Mouse (Mus musculus): Measurements from ENCODE around the gene Rnf167. TPM values are rescaled to one million over a fixed set of nuclear protein-coding genes. Genes with fewer than 3 reads are reported as not detected.

The Rnf167 gene
- total and polyA plus RNA-seq, 2 experiments from 2014 or later: 87.3 to 100 TPM

DNA sequence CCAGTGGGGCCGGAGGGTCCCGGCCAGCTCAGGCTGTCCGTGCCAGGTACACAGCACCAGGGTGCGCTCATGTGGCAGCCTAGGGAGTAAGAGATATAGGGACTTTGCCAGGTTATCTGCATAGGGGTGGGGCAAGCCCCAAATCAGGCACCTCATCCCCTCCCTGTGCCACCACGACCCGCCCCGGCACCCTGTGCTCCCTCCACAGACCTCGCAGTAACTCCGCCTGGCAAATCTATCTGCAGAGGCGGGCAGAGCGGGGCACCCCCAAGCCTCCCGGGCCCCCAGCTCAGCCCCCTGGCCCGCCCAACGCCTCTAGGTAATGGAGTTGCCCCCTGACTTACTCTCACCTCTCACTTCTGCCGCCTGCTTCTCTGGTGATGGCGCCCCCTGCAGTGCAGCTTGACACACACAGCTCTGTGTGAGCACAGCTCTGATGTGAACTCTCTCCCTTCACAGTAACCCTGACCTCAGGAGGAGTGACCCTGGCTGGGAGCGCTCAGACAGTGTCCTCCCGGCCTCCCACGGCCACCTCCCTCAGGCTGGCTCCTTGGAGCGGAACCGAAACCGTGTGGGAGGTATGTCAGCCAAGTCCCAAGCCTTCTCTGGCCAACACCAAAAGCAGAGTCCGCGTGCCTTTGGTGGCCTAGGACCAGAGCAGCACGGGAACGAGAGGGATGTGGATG lies 38.5 kb upstream of the Rnf167 start:
- Histone ChIP-seq H3K9me3 (ENCODE audit: low read length) (no peaks in the 10 kb centered on the region), H3K4me2 (ENCODE audit: low read depth, low read length) (no peak overlapping the region), H3K36me3 (ENCODE audit: insufficient read depth, low read length) (peaks cover 76% of the 10 kb centered on the region), H3K27ac (no peak overlapping the region), H3K4me3 (ENCODE audit: low read length) (no peak overlapping the region), H3K4me1 (ENCODE audit: insufficient read depth, low read length) (no peaks in the 10 kb centered on the region), H3K9ac (replicated peaks; ENCODE audit: low read length) (no peak overlapping the region), H3K27me3 (ENCODE audit: insufficient read depth, low read length) (no peaks in the 10 kb centered on the region)
- 84% methylated on average over 26 of the region's 26 CpGs for WGBS
- ATAC-seq (no peak), DNase-seq (ENCODE audit: low spot score) (peak; percentile 34)
- peak; percentile 49 for TF ChIP-seq CTCF (IDR thresholded peaks at IDR 0.05; ENCODE audit: low read depth)

DNA sequence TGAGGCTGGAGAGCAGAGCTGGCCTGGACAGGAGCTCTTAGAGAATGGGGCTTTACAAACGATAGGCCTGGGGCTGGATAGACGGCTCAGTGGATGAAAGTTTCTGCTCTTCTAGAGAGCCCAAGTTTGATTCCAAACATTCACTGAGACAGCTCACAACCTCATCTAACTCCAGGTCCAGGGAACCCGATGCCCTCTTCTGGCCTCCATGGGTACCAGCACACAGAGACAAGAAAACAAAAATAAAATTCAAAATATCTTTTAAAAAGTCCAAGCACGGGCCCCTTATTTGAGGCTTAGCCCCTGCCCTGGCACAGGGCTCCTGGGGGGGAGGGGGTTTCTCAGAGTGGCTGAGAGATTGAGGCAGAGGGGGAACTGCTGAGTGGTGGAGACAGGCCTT lies 36.3 kb upstream of the Rnf167 start:
- Histone ChIP-seq H3K4me1 (ENCODE audit: insufficient read depth, low read length) (peaks cover 6% of the 10 kb centered on the region), H3K27me3 (ENCODE audit: insufficient read depth, low read length) (no peaks in the 10 kb centered on the region), H3K9ac (replicated peaks; ENCODE audit: low read length) (no peak overlapping the region), H3K27ac (no peak overlapping the region), H3K4me2 (ENCODE audit: low read depth, low read length) (no peak overlapping the region), H3K4me3 (ENCODE audit: low read length) (no peak overlapping the region), H3K36me3 (ENCODE audit: insufficient read depth, low read length) (peaks cover 58% of the 10 kb centered on the region), H3K9me3 (ENCODE audit: low read length) (no peaks in the 10 kb centered on the region)
- peak; percentile 10 for DNase-seq (ENCODE audit: low spot score)
- 80% methylated on average over 4 of the region's 4 CpGs for WGBS
- no peak for ATAC-seq
- TF ChIP-seq CTCF (IDR thresholded peaks at IDR 0.05; ENCODE audit: low read depth): peak; percentile 37

DNA sequence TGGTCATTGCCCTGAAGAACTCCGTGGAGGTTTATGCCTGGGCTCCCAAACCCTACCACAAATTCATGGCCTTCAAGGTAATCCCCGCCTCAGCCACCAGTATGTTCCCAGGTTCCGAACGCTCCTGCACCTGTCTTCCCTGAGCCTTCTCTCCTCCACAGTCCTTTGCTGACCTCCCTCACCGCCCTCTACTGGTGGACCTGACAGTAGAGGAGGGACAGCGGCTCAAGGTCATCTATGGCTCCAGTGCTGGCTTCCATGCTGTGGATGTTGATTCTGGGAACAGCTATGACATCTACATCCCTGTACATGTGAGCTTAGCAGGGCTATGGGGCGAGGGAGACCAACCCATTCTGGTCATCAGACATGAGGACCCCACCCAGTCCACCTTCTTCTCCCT lies 34.5 kb upstream of the Rnf167 start:
- no peak for TF ChIP-seq CTCF (IDR thresholded peaks at IDR 0.05; ENCODE audit: low read depth)
- DNase-seq (ENCODE audit: low spot score) (no peak), ATAC-seq (no peak)
- Histone ChIP-seq H3K9ac (replicated peaks; ENCODE audit: low read length) (no peak overlapping the region), H3K36me3 (ENCODE audit: insufficient read depth, low read length) (peaks cover 43% of the 10 kb centered on the region), H3K4me3 (ENCODE audit: low read length) (no peak overlapping the region), H3K27ac (no peak overlapping the region), H3K4me1 (ENCODE audit: insufficient read depth, low read length) (peaks cover 6% of the 10 kb centered on the region), H3K4me2 (ENCODE audit: low read depth, low read length) (no peak overlapping the region), H3K27me3 (ENCODE audit: insufficient read depth, low read length) (no peaks in the 10 kb centered on the region), H3K9me3 (ENCODE audit: low read length) (no peaks in the 10 kb centered on the region)
- 79% methylated on average over 7 of the region's 7 CpGs for WGBS

DNA sequence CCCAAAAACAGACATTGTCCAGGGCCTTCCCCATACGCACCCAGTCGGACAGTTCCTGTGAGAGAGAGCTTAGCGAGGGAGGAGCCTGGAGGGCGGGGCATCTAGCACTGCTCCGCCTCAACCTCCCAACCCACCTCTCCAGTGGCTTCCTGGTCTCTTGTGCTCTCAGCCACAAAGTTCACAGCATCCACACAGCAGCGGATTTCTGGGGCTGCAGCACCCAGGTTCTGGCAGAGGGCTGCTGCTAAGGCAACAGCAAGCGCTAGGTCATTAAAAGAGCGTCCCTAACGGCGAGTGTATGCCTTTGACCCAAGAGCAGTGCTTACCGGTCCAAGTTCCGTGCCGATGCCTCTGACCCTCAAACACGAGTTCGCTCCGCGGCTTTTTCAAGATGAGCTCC lies 32.0 kb upstream of the Rnf167 start:
- DNase-seq (ENCODE audit: low spot score) (peak; percentile 42), ATAC-seq (peak; percentile 46; the same call in 1 of the 2 replicates)
- peaks cover 27% of the 10 kb centered on the region for H3K36me3 ChIP-seq (ENCODE audit: insufficient read depth, low read length)
- H3K9me3 ChIP-seq (ENCODE audit: low read length): no peaks in the 10 kb centered on the region
- H3K27me3 ChIP-seq (ENCODE audit: insufficient read depth, low read length): no peaks in the 10 kb centered on the region
- H3K9ac ChIP-seq (replicated peaks; ENCODE audit: low read length): peak overlapping the region; percentile 35
- no peak overlapping the region for H3K27ac ChIP-seq
- peak; percentile 42 for TF ChIP-seq CTCF (IDR thresholded peaks at IDR 0.05; ENCODE audit: low read depth)
- H3K4me1 ChIP-seq (ENCODE audit: insufficient read depth, low read length): peaks cover 6% of the 10 kb centered on the region
- peak overlapping the region; percentile 54 for H3K4me2 ChIP-seq (ENCODE audit: low read depth, low read length)
- 5% methylated on average over 17 of the region's 17 CpGs for WGBS
- H3K4me3 ChIP-seq (ENCODE audit: low read length): peak overlapping the region; percentile 20

DNA sequence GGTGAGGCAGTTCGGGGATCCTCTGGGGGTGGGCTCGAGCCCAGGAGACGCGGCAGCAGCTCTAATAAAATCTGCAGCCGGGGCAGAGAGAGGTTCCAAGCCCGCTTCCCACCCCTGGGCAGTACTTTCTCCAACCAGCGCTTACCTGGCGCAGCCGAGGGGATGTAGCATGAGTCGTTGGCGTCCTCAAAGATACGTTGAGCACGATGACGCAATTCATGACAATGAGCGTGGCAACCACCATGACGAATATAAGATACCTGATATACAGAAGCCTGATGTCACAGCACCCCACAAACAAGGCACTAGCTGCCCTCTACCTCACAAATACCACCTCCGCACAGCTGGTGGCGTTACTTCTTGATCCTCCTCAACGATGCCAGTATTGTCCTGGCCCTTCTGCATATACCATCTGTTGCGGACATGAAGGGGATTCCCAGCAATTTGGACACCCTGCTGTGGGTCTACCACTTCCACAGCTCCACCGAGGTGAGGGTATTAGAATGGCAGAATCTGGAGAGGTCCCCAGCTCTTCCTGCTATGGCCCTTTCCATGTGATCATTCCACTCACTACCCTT lies 31.4 kb upstream of the Rnf167 start, which contains the start of gene 4930544D05Rik:
4930544D05Rik (plus strand) TSS at position 333 of the 578 bp plus-strand sequence.
- WGBS: 20% methylated on average over 21 of the region's 21 CpGs
- Histone ChIP-seq H3K9me3 (ENCODE audit: low read length) (no peaks in the 10 kb centered on the region), H3K36me3 (ENCODE audit: insufficient read depth, low read length) (peaks cover 24% of the 10 kb centered on the region), H3K9ac (replicated peaks; ENCODE audit: low read length) (peak within 1 kb of the TSS; percentile 35), H3K27ac (no peak within 1 kb of the TSS), H3K27me3 (ENCODE audit: insufficient read depth, low read length) (no peaks in the 10 kb centered on the region), H3K4me2 (ENCODE audit: low read depth, low read length) (peak within 1 kb of the TSS; percentile 54), H3K4me3 (ENCODE audit: low read length) (peak within 1 kb of the TSS; percentile 20), H3K4me1 (ENCODE audit: insufficient read depth, low read length) (peaks cover 6% of the 10 kb centered on the region)
- 0 out of 2 replicates have a peak, but pooled peaks have one; percentile 27 for ATAC-seq
- DNase-seq (ENCODE audit: low spot score): peak; percentile 10
- no peak for TF ChIP-seq CTCF (IDR thresholded peaks at IDR 0.05; ENCODE audit: low read depth)

DNA sequence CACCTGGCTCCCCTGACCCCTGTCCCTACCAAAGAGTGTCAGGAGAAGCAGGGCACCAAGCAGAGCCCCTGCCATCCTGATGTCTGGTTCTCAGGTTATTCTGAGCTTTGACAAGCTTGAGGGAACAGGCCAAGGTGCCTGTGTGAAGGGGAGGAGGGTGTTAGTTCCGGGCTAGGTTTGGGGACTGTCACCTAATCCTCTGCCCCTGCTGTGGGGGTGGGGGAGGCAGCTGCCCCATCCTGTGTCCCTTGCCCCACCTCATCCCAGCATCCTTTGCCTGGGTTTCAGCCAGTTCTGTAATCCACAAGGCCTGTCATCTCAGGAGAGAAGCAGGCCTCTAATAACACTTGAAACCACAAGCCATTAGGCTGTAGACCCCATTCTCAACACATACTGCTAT lies 27.9 kb upstream of the Rnf167 start, which contains the start of gene Chrne:
Chrne (minus strand) TSS at position 116 of the 400 bp plus-strand sequence.
- no peaks in the 10 kb centered on the region; the same call in 1 of the 2 replicates for H3K36me3 ChIP-seq (ENCODE audit: insufficient read depth, low read length)
- H3K27me3 ChIP-seq (ENCODE audit: insufficient read depth, low read length): no peaks in the 10 kb centered on the region
- 80% methylated on average over 1 of the region's 1 CpGs for WGBS
- no peak for ATAC-seq
- peaks cover 6% of the 10 kb centered on the region for H3K4me1 ChIP-seq (ENCODE audit: insufficient read depth, low read length)
- TF ChIP-seq CTCF (IDR thresholded peaks at IDR 0.05; ENCODE audit: low read depth): no peak
- H3K27ac ChIP-seq: no peak within 1 kb of the TSS
- no peak within 1 kb of the TSS for H3K4me2 ChIP-seq (ENCODE audit: low read depth, low read length)
- no peaks in the 10 kb centered on the region for H3K9me3 ChIP-seq (ENCODE audit: low read length)
- H3K9ac ChIP-seq (replicated peaks; ENCODE audit: low read length): no peak within 1 kb of the TSS
- no peak within 1 kb of the TSS for H3K4me3 ChIP-seq (ENCODE audit: low read length)
- DNase-seq (ENCODE audit: low spot score): no peak

All from hindbrain, postnatal 0 days (tissue).